Mouse (Mus musculus) heart, embryonic 16.5 days (tissue): ENCODE measurements around the gene Commd1. TPM values are rescaled to one million over a fixed set of nuclear protein-coding genes. Genes with fewer than 3 reads are reported as not detected.

Experiments
- ATAC-seq: fragments of 200-750 bp; cut with Nextera tagmentation; replicated peaks from 2 replicates; pipeline ENCODE4 v1.8.0; 2017; ENCODE audit warnings: moderate number of reproducible peaks; ENCODE audit not compliant: insufficient read depth, low FRiP score; ENCODE audit errors: extremely low read depth
- H3K27ac ChIP-seq: fragments of 300-500 bp; sonication (generic); 2 replicates; pipeline ENCODE4 v1.5.1; 2014; ENCODE audit warnings: mild to moderate bottlenecking, low read length, control low read depth, moderate library complexity
- H3K27me3 ChIP-seq: fragments of 300-500 bp; sonication (generic); 2 replicates; pipeline ENCODE4 v1.6.1; 2014; ENCODE audit warnings: low read length, mixed read lengths; ENCODE audit not compliant: control insufficient read depth, insufficient read depth
- H3K36me3 ChIP-seq: fragments of 300-500 bp; sonication (generic); 2 replicates; pipeline ENCODE4 v1.6.1; 2014; ENCODE audit not compliant: control insufficient read depth, insufficient read depth
- H3K4me1 ChIP-seq: fragments of 300-500 bp; sonication (generic); 2 replicates; pipeline ENCODE4 v1.6.1; 2014; ENCODE audit warnings: low read length, mixed read lengths; ENCODE audit not compliant: control insufficient read depth, insufficient read depth
- H3K4me2 ChIP-seq: fragments of 300-500 bp; sonication (generic); 2 replicates; pipeline ENCODE4 v1.6.1; 2014; ENCODE audit warnings: low read depth, mild to moderate bottlenecking, control low read depth, low read length
- H3K4me3 ChIP-seq: fragments of 300-500 bp; sonication (generic); 2 replicates; pipeline ENCODE4 v1.5.1; 2014; ENCODE audit warnings: mild to moderate bottlenecking, control low read depth, low read length
- H3K9ac ChIP-seq: fragments of 300-500 bp; sonication (generic); 2 replicates; pipeline ENCODE4 v1.6.1; 2014; ENCODE audit warnings: low read length, control low read depth
- H3K9me3 ChIP-seq: fragments of 300-500 bp; sonication (generic); replicated peaks from 2 replicates; pipeline ENCODE4 v1.6.1; 2016; ENCODE audit warnings: low read length; ENCODE audit not compliant: control insufficient read depth
- WGBS: fragments of 180-500 bp; shearing (Covaris S2); extraction: QIAGEN DNeasy Blood & Tissue Kit; methylation state at CpG from one replicate; pipeline ENCODE4 v1.1.7; 2014; 5-methylcytosine and 5-hydroxymethylcytosine counted together
- polyA plus RNA-seq: library from polyadenylated mRNA; unstranded; fragments of >200 nt; fragmentation: Nextera tagmentation; extraction: Ambion mirVana; gene quantifications from 2 replicates; pipeline ENCODE4 v1.2.1, GENCODE M21; 2015

The Commd1 gene
- polyA plus RNA-seq, 1 experiment from 2014 or later, result 350 TPM

DNA sequence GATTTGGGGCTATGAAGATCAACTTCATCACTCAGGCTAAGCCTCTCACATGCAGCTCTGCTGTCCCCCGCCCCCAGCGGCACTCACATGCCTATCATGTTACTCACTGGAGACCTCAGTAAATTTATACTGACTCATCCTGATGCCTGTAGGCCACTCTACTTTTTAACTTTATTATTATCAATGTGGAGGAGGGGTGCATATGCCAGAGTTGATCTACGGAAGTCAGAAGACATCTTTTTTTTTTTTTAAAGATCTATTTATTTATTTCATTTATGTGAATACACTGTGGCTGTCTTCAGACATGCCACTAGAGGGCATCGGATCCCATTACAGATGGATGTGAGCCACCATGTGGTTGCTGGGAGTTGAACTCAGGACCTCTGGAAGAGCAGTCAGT is 16.7 kb downstream of the Commd1 start:
- Histone ChIP-seq H3K36me3 (no peaks in the 10 kb centered on the region), H3K27ac (no peak overlapping the region), H3K9ac (no peak overlapping the region), H3K4me1 (no peaks in the 10 kb centered on the region), H3K4me2 (no peak overlapping the region), H3K27me3 (no peaks in the 10 kb centered on the region), H3K4me3 (no peak overlapping the region), H3K9me3 (peaks cover 4% of the 10 kb centered on the region; the same call in 1 of the 2 replicates)
- 69% methylated on average over 4 of the region's 4 CpGs for WGBS
- no peak for ATAC-seq

DNA sequence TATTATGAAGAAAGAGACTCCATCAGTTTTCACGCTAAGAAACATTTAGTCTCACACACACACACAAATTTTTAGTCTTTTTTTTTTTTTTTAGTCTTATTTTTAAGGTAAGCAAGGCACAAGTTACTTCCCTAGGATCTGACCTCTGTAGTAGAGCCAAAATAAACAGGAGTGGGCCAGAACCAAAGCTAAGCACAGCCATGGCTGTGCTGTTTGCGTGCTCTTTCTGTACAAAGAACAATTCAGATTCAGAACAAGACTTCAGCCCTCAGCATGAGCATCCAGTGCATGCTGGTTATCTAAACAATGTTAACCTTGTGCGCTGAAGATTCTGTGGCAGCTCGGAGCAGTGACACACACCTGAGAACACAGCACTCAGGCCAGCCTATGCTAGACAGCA is 17.8 kb downstream of the Commd1 start:
- Histone ChIP-seq H3K27me3 (no peaks in the 10 kb centered on the region), H3K9ac (no peak overlapping the region), H3K4me2 (no peak overlapping the region), H3K9me3 (peaks cover 4% of the 10 kb centered on the region; the same call in 1 of the 2 replicates), H3K4me3 (no peak overlapping the region), H3K36me3 (no peaks in the 10 kb centered on the region), H3K4me1 (no peaks in the 10 kb centered on the region), H3K27ac (no peak overlapping the region)
- 73% methylated on average over 4 of the region's 4 CpGs for WGBS
- no peak for ATAC-seq

GRCm38 (mm10) chr11:22962101-22962500 is 20.1 kb downstream of the Commd1 start:
- ATAC-seq, result no peak

DNA sequence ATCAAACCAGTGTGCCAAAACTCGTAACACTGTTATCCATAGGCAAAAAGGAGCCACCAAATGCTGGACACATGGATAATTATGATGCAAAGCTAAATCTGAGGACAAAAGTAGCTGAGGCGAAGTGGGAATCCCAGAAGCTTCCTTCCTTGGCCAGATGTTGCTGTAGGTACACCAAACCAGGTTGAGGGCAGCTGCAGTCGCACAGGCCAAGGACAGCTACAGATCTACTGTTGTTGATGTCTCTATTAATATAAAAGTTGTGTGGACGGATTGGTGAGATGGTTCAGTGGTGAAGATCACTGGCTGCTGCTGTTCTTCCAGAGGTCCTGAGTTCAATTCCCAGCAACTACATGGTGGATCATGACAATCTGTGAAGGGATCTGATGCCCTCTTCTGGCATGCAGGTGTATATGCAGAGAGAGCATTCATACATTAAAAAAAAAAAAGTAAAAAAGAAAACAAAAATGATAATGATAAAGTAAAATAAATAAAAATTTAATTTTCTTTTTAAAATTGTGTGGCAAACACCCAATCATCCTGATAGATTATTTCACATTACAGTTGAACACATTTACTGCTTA is 24.3 kb downstream of the Commd1 start:
- H3K4me1 ChIP-seq, result no peaks in the 10 kb centered on the region
- 0 out of 2 replicates have a peak, but pooled peaks cover 4% of the 10 kb centered on the region for H3K36me3 ChIP-seq
- H3K27ac ChIP-seq, result no peak overlapping the region
- no peaks in the 10 kb centered on the region for H3K9me3 ChIP-seq
- 95% methylated on average over 4 of the region's 4 CpGs for WGBS
- no peak overlapping the region for H3K4me2 ChIP-seq
- no peak overlapping the region for H3K4me3 ChIP-seq
- no peaks in the 10 kb centered on the region for H3K27me3 ChIP-seq
- no peak for ATAC-seq
- no peak overlapping the region for H3K9ac ChIP-seq

More at GRCm38 (mm10) chr11:22962101-22962500, 20.1 kb downstream of the Commd1 start:
- H3K4me2 ChIP-seq, result no peak overlapping the region
- no peaks in the 10 kb centered on the region for H3K36me3 ChIP-seq
- no peaks in the 10 kb centered on the region for H3K27me3 ChIP-seq
- 88% methylated on average over 1 of the region's 1 CpGs for WGBS
- H3K4me3 ChIP-seq, result no peak overlapping the region
- peaks cover 3% of the 10 kb centered on the region; the same call in 1 of the 2 replicates for H3K9me3 ChIP-seq
- no peak overlapping the region for H3K27ac ChIP-seq
- no peak overlapping the region for H3K9ac ChIP-seq
- no peaks in the 10 kb centered on the region for H3K4me1 ChIP-seq

DNA sequence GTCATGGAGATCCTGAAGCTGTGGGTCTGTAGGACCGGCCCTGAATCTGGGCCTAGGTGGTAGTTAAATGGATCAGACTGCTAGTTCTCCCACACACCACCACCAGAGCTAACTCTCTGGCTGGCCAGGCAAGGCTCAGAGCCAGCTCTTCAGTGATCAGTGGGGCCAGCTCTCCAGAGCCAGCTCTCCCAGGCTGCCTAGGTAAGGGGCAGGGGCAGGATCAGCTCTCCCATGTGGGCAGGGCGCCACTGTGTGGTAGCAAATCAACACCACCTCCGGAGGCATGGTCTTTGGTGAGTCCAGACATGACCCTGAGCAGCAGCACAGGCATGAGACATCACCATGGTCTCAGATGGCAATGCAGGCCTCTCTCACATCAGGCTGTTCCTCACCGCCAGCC is 25.4 kb downstream of the Commd1 start:
- Histone ChIP-seq H3K9ac (no peak overlapping the region), H3K4me3 (no peak overlapping the region), H3K27ac (no peak overlapping the region), H3K27me3 (no peaks in the 10 kb centered on the region), H3K4me1 (no peaks in the 10 kb centered on the region), H3K4me2 (no peak overlapping the region), H3K9me3 (no peaks in the 10 kb centered on the region), H3K36me3 (0 out of 2 replicates have a peak, but pooled peaks cover 4% of the 10 kb centered on the region)
- 67% methylated on average over 4 of the region's 4 CpGs for WGBS
- ATAC-seq, result peak; percentile 75

DNA sequence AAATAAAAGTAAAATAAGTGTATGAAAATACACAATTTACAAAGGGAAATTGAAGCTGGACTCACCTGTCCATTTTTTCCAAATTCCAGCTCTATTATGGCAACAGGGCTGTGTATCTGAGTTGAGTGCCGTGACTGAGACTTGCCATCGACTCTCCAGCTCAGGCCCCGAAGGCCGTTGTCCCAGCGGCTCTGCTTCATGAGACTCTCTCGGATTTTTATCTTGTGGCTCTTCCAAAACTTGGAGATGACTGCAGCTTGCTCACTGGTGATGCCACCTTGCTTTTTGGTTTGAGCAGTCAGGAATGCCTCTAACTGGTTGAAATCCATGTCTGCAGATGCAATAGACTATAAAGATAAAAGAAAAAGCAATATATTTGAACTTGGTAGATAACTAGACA is 25.8 kb downstream of the Commd1 start:
- no peaks in the 10 kb centered on the region for H3K4me1 ChIP-seq
- WGBS, result 91% methylated on average over 6 of the region's 6 CpGs
- H3K36me3 ChIP-seq, result 0 out of 2 replicates have a peak, but pooled peaks cover 4% of the 10 kb centered on the region
- H3K9ac ChIP-seq, result no peak overlapping the region
- H3K9me3 ChIP-seq, result no peaks in the 10 kb centered on the region
- H3K27ac ChIP-seq, result no peak overlapping the region
- H3K4me2 ChIP-seq, result no peak overlapping the region
- no peak overlapping the region for H3K4me3 ChIP-seq
- no peaks in the 10 kb centered on the region for H3K27me3 ChIP-seq
- ATAC-seq, result no peak

DNA sequence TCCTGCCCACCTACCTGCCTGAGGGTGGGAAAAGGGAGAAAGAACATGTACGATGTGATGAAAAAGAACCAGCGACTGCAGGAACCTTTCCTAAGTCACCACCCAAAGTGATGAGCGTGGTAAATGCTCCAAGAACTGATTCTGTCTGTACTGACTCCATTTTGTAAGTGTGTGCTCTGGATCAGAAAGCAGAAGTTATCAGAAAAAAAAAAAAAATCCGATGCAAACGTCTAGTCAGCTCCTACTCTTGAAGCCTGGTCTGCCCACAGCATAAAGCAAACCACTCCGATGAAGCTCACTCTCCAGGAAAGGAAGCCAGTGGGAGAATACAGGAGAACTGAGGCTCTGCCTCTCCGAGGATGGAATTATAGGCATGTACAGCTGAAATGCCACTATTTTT is 29.5 kb downstream of the Commd1 start:
- H3K9me3 ChIP-seq, result no peaks in the 10 kb centered on the region
- H3K27ac ChIP-seq, result no peak overlapping the region
- H3K27me3 ChIP-seq, result no peaks in the 10 kb centered on the region
- no peak overlapping the region for H3K4me2 ChIP-seq
- H3K4me1 ChIP-seq, result no peaks in the 10 kb centered on the region
- ATAC-seq, result no peak
- H3K4me3 ChIP-seq, result no peak overlapping the region
- H3K36me3 ChIP-seq, result 0 out of 2 replicates have a peak, but pooled peaks cover 4% of the 10 kb centered on the region
- no peak overlapping the region for H3K9ac ChIP-seq
- WGBS, result 86% methylated on average over 7 of the region's 7 CpGs

- 87% methylated on average over 6 of the region's 6 CpGs for WGBS
- Histone ChIP-seq H3K27ac (no peak overlapping the region), H3K36me3 (no peaks in the 10 kb centered on the region), H3K9ac (no peak overlapping the region), H3K4me3 (no peak overlapping the region), H3K4me1 (no peaks in the 10 kb centered on the region), H3K9me3 (no peaks in the 10 kb centered on the region), H3K27me3 (no peaks in the 10 kb centered on the region), H3K4me2 (no peak overlapping the region)
- no peak for ATAC-seq
These were observed 32.1 kb downstream of the Commd1 start for GRCm38 (mm10) chr11:22950131-22950530.

DNA sequence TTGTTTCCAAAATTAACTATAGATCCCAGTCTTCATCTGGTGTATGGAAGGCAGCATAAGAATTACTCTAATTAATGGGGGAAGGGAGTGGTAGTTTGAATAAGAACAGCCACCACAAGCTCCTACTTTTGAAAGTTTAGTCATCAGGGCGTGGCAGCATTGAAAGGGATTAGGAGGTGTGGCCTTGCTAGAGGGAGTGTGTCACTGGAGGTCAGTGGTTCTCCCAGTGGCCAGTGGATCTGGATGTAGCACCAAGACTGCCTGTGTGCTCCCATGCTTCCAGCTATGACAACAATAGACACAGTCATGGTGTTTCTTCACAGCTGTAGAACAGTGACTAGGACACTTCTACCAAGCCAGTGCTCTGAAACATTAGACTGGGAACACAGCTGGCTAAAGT is 33.1 kb downstream of the Commd1 start:
- WGBS, result 87% methylated on average over 1 of the region's 1 CpGs

More for the DNA sequence above, 33.1 kb downstream of the Commd1 start:
- H3K4me2 ChIP-seq, result no peak overlapping the region
- no peaks in the 10 kb centered on the region for H3K9me3 ChIP-seq
- H3K27me3 ChIP-seq, result no peaks in the 10 kb centered on the region
- H3K4me3 ChIP-seq, result no peak overlapping the region
- no peak overlapping the region for H3K9ac ChIP-seq
- ATAC-seq, result no peak
- no peaks in the 10 kb centered on the region for H3K4me1 ChIP-seq
- no peaks in the 10 kb centered on the region for H3K36me3 ChIP-seq
- H3K27ac ChIP-seq, result no peak overlapping the region
